Mouse (Mus musculus): ENCODE data around the gene Malsu1. TPM values are rescaled to one million over a fixed set of nuclear protein-coding genes. Genes with fewer than 3 reads are reported as not detected.

Malsu1 gene
- polyA plus RNA-seq, 1 experiment: 66.7 TPM

- no peak for TF ChIP-seq GATA1 (IDR thresholded peaks at IDR 0.05; ENCODE audit: low read length)
Measured at GRCm38 (mm10) chr6:49113895-49114294, 40.3 kb downstream of the Malsu1 start.

DNA sequence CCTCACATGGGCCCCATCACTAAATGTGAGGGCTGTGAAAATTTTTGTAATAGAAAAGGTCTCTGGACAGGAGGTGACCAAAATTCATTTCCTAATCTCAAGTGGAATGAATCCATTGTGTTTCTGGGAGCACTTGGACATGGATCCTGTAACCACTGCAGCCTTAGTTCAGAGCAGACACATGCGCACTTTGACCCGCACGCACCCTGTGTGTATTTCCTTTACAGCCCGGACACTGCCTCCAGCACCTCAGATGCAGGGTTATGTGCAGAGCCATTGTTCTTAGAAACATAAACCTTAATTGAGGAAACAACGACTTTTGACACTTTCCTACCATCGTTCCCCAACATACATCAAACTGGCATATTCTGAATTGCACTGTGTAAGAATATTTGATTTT lies 40.9 kb downstream of the Malsu1 start:
- TF ChIP-seq GATA1 (IDR thresholded peaks at IDR 0.05; ENCODE audit: low read length): no peak

GRCm38 (mm10) chr6:49115550-49115949 lies 42.0 kb downstream of the Malsu1 start:
- TF ChIP-seq GATA1 (IDR thresholded peaks at IDR 0.05; ENCODE audit: low read length): no peak

DNA sequence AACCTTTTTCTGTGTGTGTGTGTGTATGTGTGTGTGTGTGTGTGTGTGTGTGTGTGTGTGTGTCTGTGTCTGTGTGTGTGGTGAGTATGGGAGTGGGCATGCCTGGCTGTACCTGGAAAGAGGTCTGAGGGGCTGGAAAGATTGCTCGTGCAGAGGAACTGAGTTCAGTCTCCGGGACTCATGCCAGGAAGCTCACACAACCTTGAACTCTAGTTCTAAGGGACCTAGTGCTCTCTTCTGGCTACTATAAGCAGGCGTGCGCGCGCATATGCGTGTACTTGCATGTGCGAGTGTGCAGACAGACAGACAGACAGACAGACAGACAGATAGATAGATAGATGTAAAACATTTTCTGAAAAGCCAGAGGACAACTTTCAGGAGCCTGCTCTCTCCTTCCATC lies 42.6 kb downstream of the Malsu1 start:
- no peak for TF ChIP-seq GATA1 (IDR thresholded peaks at IDR 0.05; ENCODE audit: low read length)

- TF ChIP-seq GATA1 (IDR thresholded peaks at IDR 0.05; ENCODE audit: low read length): no peak
Measured at GRCm38 (mm10) chr6:49118446-49118845, 44.9 kb downstream of the Malsu1 start.

DNA sequence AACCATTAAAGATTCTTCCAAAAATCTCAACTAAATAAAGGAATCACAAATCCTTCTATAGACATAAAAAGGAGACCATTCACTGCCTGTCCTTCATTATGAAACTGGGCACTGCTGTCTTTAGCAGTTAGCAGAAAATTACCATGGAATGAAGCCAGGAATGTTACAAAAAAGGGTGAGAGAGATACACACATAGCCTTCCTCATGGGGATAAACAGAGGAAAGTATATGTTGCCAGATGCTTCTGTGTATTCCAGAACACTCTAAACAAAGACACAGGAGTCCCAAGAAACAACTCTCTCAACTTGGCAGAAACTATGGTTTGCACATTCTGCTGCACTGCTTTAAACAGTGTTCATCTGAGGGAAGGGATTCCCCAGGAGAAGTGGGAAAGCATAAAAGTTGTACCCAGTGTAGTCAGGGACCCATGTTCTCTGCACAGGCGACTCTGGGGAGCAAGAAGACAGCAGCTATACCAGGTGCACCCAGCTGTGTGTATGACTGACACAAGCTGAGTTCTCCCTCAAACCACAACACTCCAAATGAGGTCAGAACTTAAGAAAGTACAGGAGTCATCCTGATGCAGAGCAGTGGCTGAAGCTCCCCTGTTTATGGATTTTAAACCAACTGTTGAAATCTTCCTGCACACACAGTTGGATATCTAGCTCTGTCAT lies 46.0 kb downstream of the Malsu1 start:
- TF ChIP-seq GATA1 (IDR thresholded peaks at IDR 0.05; ENCODE audit: low read length): no peak

- no peak for TF ChIP-seq GATA1 (IDR thresholded peaks at IDR 0.05; ENCODE audit: low read length)
Measured at GRCm38 (mm10) chr6:49120370-49120769, 46.8 kb downstream of the Malsu1 start.

DNA sequence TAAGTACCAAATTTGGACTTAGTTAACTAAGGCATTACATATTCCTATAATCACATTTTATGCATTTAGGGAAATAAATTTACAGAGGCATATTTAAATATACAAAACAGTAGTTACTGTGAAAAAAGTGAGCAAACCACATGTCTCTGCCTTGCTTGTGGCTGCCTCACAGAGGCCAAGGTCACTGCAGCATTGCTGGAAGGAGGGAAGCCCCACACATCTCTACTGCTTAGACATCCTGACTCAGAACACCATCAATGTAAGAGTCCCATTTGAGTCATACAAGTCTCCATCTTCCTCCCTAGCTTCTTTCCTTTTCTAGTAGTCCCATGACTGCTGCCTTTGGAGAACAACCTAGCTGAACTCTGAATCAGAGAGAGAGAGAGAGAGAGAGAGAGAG lies 56.7 kb downstream of the Malsu1 start:
- TF ChIP-seq GATA1 (IDR thresholded peaks at IDR 0.05; ENCODE audit: low read length): no peak

DNA sequence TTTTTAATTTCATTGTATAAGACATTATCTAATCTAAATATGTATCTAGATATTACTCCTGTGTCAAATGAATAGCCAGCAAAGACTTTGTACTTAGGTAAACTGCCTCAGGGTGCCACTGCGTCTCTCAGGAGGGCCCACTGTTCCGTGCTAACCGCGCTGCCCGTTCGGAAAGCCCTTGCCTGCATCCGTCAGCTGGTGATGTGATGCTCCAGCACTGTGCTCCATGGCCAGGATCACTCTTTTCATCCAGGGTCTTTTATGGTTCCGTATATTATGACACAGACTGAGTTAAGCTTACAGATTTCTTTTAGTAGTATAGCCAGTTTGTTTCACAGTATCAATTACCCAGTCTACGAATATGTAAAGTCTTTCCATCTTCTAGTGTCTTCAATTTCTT lies 58.3 kb downstream of the Malsu1 start:
- TF ChIP-seq GATA1 (IDR thresholded peaks at IDR 0.05; ENCODE audit: low read length): no peak

DNA sequence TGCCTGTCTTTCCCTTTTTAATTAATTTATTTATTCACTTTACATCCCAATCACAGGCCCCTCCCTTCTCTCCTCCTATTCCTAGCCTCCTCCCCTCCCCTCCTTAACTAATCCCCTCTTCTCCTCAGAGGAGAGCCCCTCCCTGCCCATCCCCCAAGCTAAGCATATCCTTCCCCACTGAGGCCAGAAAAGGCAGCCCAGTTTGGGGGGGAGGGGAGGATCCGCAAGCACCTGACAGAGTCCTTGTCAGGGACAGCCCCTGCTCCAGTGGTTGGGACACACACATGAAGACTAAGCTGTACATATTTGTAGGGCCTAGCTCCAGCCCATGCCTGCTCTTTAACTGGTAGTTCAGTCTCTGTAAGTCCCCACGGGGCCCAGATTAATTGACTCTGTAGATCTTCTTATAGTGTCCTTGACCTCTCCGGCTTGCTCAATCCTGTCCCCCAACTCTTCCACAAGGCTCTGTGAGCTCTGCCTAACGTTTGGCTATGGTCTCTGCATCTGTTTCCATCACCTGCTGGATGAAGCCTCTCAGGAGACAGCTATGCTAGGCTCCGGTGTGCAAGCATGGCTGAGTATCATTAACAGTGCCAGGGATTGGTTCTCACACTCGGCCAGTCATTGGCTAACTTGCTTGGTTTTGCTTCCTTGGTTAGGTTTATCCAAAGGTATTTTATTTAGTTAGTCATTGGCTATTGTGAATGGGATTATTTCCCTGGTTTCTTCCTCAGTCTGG lies 58.9 kb downstream of the Malsu1 start:
- no peak for TF ChIP-seq GATA1 (IDR thresholded peaks at IDR 0.05; ENCODE audit: low read length)

Other genes with a start within 250 kb of the Malsu1 start
- gene Tmem176a, start 232.9 kb upstream of the Malsu1 start, polyA plus RNA-seq (2012): 0.55 TPM in 1 of 2 replicates, not detected in the other
- gene Tmem176b, start 232.3 kb upstream of the Malsu1 start, polyA plus RNA-seq (2012): 0.08 TPM in 1 of 2 replicates, not detected in the other
- gene Aoc1, start 200.9 kb upstream of the Malsu1 start, polyA plus RNA-seq (2012): not detected in 2 replicates
- not detected in 2 replicates for gene 1600015I10Rik, start 143.9 kb upstream of the Malsu1 start, polyA plus RNA-seq (2012)
- gene Doxl2, start 98.8 kb upstream of the Malsu1 start, polyA plus RNA-seq (2012): not detected in 2 replicates
- not detected in 2 replicates for gene Svs1, start 86.9 kb upstream of the Malsu1 start, polyA plus RNA-seq (2012)
- not detected in 2 replicates for gene Gpnmb, start 37.2 kb upstream of the Malsu1 start, polyA plus RNA-seq (2012)
- gene Igf2bp3, start 141.2 kb downstream of the Malsu1 start, polyA plus RNA-seq (2012): 21.0 and 30.8 TPM in 2 replicates
- gene Tra2a, start 190.2 kb downstream of the Malsu1 start, polyA plus RNA-seq (2012): 19.7 and 21.6 TPM in 2 replicates
- 0.90 and 1.5 TPM in 2 replicates for gene Ccdc126, start 245.5 kb downstream of the Malsu1 start, polyA plus RNA-seq (2012)

All from G1E-ER4 (cell line).